9 mouse cellular contexts compared by ENCODE assay signal in genomic region chr13:21168371-21169011, GRCm38 (mm10). TPM values are rescaled to one million over a fixed set of nuclear protein-coding genes. Genes with fewer than 3 reads are reported as not detected.
A peak's percentile ranks its signal among the peaks of the same experiment; 100 is the strongest.
DNase-seq lines count a peak whose midpoint lies in the region; ATAC-seq lines count a peak whose summit lies in the region.
"Had no signal": no experiment of that assay in that cellular context is flagged by ENCODE, and none has a peak within 500 bp of the region (broad histone marks: within the 10 kb centered on the region; RNA-seq: fewer than 3 reads in every experiment).

No protein-coding gene starts in this region.

- peak overlapping the region; percentile 59 for H3K4me2 ChIP-seq in intestine, embryonic 14.5 days (ENCODE audit: low read length)
- peak overlapping the region; percentile 75 for H3K4me2 ChIP-seq in lung, embryonic 16.5 days (ENCODE audit: low read depth, low read length)

- H3K36me3 ChIP-seq in erythroblast, embryonic 14.5 days (ENCODE audit: control insufficient read depth): no peaks in the 10 kb centered on the region
- H3K36me3 ChIP-seq in intestine, embryonic 14.5 days (ENCODE audit: control insufficient read depth, insufficient read depth, low read length): no peaks in the 10 kb centered on the region
- no peaks in the 10 kb centered on the region for H3K36me3 ChIP-seq in lung, embryonic 16.5 days (ENCODE audit: control insufficient read depth, insufficient read depth, low read length)

- H3K4me3 ChIP-seq in erythroblast, embryonic 14.5 days (replicated peaks): peak overlapping the region; percentile 80
- peak overlapping the region; percentile 63 for H3K4me3 ChIP-seq in intestine, embryonic 14.5 days (ENCODE audit: low read depth, low read length)
- H3K4me3 ChIP-seq in lung, embryonic 16.5 days (ENCODE audit: low read length): peak overlapping the region; percentile 51

- H3K27ac ChIP-seq in intestine, embryonic 14.5 days (ENCODE audit: low read depth): peak overlapping the region; percentile 17; the same call in 1 of the 2 replicates
- no peak overlapping the region; the same call in 1 of the 2 replicates for H3K27ac ChIP-seq in lung, embryonic 16.5 days (ENCODE audit: low read length)

- DNase-seq in right cerebral cortex, adult 2 months (ENCODE audit: low spot score in 2 of 2): peak; percentile 39 to 48
- no peak for DNase-seq in right cerebral cortex, postnatal 14 days
- peak; percentile 18 for DNase-seq in adrenal gland, postnatal 25 days
- DNase-seq in intestine, embryonic 14.5 days (ENCODE audit: low spot score): peak; percentile 72
- DNase-seq in spleen, postnatal 4 days (ENCODE audit: low spot score in 2 of 2): peak; percentile 37 to 71
- no peak for DNase-seq in ovary, postnatal 14 days (ENCODE audit: low spot score)

- H3K27me3 ChIP-seq in erythroblast, embryonic 14.5 days (ENCODE audit: control insufficient read depth): peaks cover 31% of the 10 kb centered on the region
- no peaks in the 10 kb centered on the region for H3K27me3 ChIP-seq in intestine, embryonic 14.5 days (replicated peaks; ENCODE audit: control insufficient read depth, insufficient read depth, low read length)
- no peaks in the 10 kb centered on the region for H3K27me3 ChIP-seq in lung, embryonic 16.5 days (ENCODE audit: control insufficient read depth, insufficient read depth, low read depth, low read length)

- H3K4me1 ChIP-seq in erythroblast, embryonic 14.5 days (ENCODE audit: control insufficient read depth): peaks cover 64% of the 10 kb centered on the region
- peaks cover 5% of the 10 kb centered on the region for H3K4me1 ChIP-seq in intestine, embryonic 14.5 days (replicated peaks; ENCODE audit: control insufficient read depth, insufficient read depth, low read length)
- H3K4me1 ChIP-seq in lung, embryonic 16.5 days (replicated peaks; ENCODE audit: control insufficient read depth, insufficient read depth, low read length): peaks cover 10% of the 10 kb centered on the region; the same call in 1 of the 2 replicates

- under 1% methylated on average over 16 of the region's 16 CpGs for WGBS in intestine, embryonic 14.5 days
- under 1% methylated on average over 16 of the region's 16 CpGs for WGBS in lung, embryonic 16.5 days

- no peaks in the 10 kb centered on the region for H3K9me3 ChIP-seq in erythroblast, embryonic 14.5 days (ENCODE audit: control insufficient read depth, low read length)
- H3K9me3 ChIP-seq in intestine, embryonic 14.5 days (ENCODE audit: control insufficient read depth, low read length): no peaks in the 10 kb centered on the region
- no peaks in the 10 kb centered on the region for H3K9me3 ChIP-seq in lung, embryonic 16.5 days (ENCODE audit: control insufficient read depth, low read length)

- ATAC-seq in intestine, embryonic 14.5 days (replicated peaks; ENCODE audit: low FRiP score, low TSS enrichment, low read depth): no peak
- ATAC-seq in lung, embryonic 16.5 days (ENCODE audit: low read depth): no peak

- H3K9ac ChIP-seq in intestine, embryonic 14.5 days (ENCODE audit: low read length): peak overlapping the region; percentile 25
- peak overlapping the region; percentile 36 for H3K9ac ChIP-seq in lung, embryonic 16.5 days (ENCODE audit: low read length)

RNA-seq across cellular contexts. Expression of gene Trim27, which starts 10.8 kb away (rescaled TPM):
- total RNA-seq in adrenal gland, postnatal 25 days (2021): 49.2 and 59.6 TPM in 2 replicates
- 7.6 and 8.7 TPM in 2 replicates for polyA plus RNA-seq in erythroblast, embryonic 14.5 days (2012)
- 167 and 169 TPM in 2 replicates for polyA plus RNA-seq in intestine, embryonic 14.5 days (2014; fragmentation: Nextera tagmentation; extraction: Ambion mirVana)
- polyA plus RNA-seq in lung, embryonic 16.5 days (2015; fragmentation: Nextera tagmentation; extraction: Ambion mirVana): 105 and 108 TPM in 2 replicates

RNA-seq across cellular contexts. Expression of gene Olfr1368, which starts 22.8 kb away (rescaled TPM):
- total RNA-seq in adrenal gland, postnatal 25 days (2021): not detected in 2 replicates
- not detected in 2 replicates for polyA plus RNA-seq in erythroblast, embryonic 14.5 days (2012)
- polyA plus RNA-seq in intestine, embryonic 14.5 days (2014; fragmentation: Nextera tagmentation; extraction: Ambion mirVana): not detected in 2 replicates
- not detected in 2 replicates for polyA plus RNA-seq in lung, embryonic 16.5 days (2015; fragmentation: Nextera tagmentation; extraction: Ambion mirVana)
- total RNA-seq: heart, postnatal 14 days had no signal

RNA-seq across cellular contexts. Expression of gene Olfr263, which starts 39.1 kb away (rescaled TPM):
- total RNA-seq in adrenal gland, postnatal 25 days (2021): not detected in 2 replicates
- polyA plus RNA-seq in erythroblast, embryonic 14.5 days (2012): not detected in 2 replicates
- polyA plus RNA-seq in intestine, embryonic 14.5 days (2014; fragmentation: Nextera tagmentation; extraction: Ambion mirVana): not detected in 2 replicates
- polyA plus RNA-seq in lung, embryonic 16.5 days (2015; fragmentation: Nextera tagmentation; extraction: Ambion mirVana): not detected in 2 replicates
- total RNA-seq: heart, postnatal 14 days had no signal

RNA-seq across cellular contexts. Expression of gene Olfr1369-ps1, which starts 57.2 kb away (rescaled TPM):
- not detected in 2 replicates for total RNA-seq in adrenal gland, postnatal 25 days (2021)
- not detected in 2 replicates for polyA plus RNA-seq in erythroblast, embryonic 14.5 days (2012)
- polyA plus RNA-seq in intestine, embryonic 14.5 days (2014; fragmentation: Nextera tagmentation; extraction: Ambion mirVana): not detected in 2 replicates
- polyA plus RNA-seq in lung, embryonic 16.5 days (2015; fragmentation: Nextera tagmentation; extraction: Ambion mirVana): not detected in 2 replicates
- total RNA-seq: heart, postnatal 14 days had no signal

Comparison
In these comparisons a context has a peak if more than half of its experiments do, and no peak if none do; other contexts are left out.
1. DNase-seq: peak in right cerebral cortex, adult 2 months (2 of 2), adrenal gland, postnatal 25 days (single experiment), intestine, embryonic 14.5 days (single experiment) and spleen, postnatal 4 days (2 of 2); none in right cerebral cortex, postnatal 14 days (single experiment) and ovary, postnatal 14 days (single experiment).
2. RNA of gene Trim27, which starts 10.8 kb away (polyA plus RNA-seq): 167 to 169 TPM in intestine, embryonic 14.5 days and 105 to 108 TPM in lung, embryonic 16.5 days; 7.6 to 8.7 TPM in erythroblast, embryonic 14.5 days; every median in the first group is over 10 times any median in the second.
3. Peak in every context shown above with its lines, with median percentiles within 50 percentile points of each other: H3K4me3 ChIP-seq.